Mouse (Mus musculus): ENCODE measurements around the gene Nrde2.

DNA sequence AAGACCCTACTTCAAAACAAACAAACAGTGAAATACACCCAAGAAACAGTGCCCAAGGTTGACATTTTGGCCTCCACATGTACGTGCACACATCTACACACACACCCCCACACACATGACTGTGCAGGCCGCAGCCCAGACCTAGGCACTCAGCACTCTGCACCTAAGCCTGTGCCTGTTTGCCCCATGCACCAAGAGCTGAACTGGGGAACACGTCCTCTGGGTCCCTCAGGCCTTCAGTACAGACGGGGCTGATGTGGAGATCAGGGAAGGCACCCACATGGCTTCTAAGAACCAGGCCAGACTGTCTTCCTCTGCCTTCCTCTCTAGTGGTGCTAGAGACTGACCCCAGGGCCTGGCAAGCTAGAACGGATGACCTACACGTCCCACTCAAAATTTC is 30.9 kb downstream of the Nrde2 start:
- TF ChIP-seq CTCF (IDR thresholded peaks at IDR 0.05; ENCODE audit: insufficient read depth, low read length) (no peak), POLR2A (IDR thresholded peaks at IDR 0.05; ENCODE audit: borderline replicate concordance, extremely low read depth, low read depth, low read length) (no peak)

Measured in lung, adult 2 months (tissue).